Mouse (Mus musculus): ENCODE results near the gene Mcm6.

Gene Mcm6

DNA sequence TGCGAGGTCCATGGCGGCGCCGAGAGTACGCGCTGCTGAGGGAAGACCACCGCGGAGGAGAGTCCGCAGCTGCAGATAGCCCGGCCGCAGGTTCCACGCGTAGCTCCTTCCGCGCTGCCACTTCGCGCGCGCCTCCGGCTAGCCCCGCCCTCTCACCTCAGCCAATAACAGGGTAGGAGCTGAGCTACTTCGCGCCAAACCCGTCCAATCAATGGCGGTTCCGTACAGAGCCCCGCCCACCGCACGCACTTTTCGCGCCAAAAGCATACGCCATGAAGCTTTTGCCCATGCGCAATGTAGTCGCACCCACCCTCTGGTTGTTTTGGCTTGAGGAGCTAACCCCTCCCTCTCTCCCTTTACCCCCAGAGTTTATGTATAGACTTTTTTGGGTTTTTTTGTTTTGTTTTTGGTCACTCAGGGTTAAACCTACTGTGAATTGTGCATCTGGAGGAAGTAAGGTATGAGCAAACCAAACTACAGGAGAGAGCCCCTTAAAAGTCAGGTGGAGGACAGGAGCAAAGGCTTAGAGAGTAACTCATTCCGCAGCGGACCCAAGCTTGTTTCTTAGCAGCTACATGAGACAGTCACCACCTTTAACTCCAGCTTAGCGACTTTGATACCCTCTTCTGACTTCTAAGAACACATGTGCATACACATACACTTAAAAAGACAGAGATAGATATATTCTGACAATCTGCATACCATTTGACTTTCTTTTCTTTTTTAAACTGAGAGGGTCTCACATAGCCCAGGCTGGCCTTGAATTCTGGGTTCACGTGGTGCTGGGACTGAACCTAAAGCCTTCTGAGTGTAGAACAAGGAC lies at the start of gene Mcm6:
Gene Mcm6, minus strand, starts transcription at position 111 of the 823 bp plus-strand sequence.
- peak; percentile 94 for DNase-seq

DNA sequence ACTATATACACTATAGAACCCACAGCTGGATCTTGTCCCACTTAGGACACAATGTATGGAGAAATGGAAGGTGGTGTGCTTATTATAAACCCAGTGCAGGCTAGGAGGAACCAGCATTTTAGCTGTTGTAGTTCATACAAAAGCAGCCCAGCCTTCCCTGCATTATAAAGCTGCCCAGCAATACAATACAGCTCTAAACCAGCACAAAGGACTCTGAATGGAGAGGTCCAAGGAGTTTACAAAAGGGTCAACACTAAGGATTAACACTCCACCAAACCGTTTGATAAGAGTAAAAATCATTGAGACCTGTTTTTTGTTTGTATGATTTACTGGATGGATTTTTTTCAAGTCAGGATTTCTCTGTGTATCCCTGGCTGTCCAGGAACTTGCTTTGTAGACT lies 47.4 kb upstream of the Mcm6 start:
- no peak for DNase-seq

DNA sequence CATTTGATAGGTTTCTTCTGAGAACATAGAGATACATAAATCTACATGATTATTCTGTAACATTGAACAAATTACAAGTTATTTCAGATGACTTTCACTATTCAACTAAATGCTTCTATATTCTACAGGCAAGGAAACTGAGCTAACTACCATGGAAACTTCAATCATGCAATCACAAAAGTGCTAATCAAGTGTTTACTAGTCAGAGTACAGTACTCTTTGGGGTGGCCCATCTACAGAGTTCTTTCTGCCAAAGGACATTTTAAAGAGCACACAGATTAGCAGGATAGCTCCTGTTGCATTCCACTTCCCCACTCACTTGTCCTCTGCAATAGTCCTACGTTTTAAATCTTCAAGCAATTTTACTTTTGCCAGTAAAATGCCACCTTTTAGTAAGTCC lies 46.2 kb upstream of the Mcm6 start:
- DNase-seq: no peak

DNA sequence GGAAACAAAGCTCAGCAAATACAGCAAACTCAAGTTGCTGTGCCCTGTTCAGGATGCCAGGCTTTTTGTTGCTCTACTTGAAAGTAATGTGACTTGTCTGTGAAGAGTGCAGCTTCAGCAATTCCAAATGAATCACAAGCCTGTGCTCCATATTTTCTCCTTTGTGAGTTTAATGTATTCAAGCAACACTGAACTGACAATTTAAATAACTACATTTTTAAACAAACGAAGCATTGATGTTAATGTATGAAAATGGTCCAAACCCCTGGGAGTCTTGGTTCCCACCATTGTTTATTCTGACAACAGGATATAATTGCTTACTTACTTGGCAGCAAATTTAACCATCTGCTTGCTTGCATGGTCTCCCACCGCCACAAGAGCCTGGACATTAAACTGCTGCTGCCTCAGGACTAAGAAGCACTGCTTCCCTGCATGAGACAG lies 45.6 kb upstream of the Mcm6 start:
- no peak for DNase-seq

DNA sequence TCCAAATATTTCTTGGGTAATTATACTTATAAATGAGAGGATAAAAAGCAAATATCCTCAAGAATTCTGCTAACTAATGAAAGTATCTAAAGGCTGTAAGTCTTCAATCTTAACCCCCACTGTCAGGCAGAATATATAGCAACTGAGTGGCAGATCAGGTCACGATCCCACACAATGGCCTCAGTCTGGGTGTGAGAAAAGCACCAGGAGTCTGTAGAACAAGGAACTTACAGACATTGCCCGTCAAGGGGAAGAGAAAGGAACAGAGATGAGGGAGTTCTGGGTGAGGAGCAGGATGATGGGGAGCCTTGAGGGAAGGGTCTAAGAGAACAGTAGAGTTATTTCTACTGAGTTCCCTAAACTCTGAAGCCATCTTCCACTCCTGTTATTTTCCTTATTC lies 41.5 kb upstream of the Mcm6 start:
- DNase-seq: no peak

DNA sequence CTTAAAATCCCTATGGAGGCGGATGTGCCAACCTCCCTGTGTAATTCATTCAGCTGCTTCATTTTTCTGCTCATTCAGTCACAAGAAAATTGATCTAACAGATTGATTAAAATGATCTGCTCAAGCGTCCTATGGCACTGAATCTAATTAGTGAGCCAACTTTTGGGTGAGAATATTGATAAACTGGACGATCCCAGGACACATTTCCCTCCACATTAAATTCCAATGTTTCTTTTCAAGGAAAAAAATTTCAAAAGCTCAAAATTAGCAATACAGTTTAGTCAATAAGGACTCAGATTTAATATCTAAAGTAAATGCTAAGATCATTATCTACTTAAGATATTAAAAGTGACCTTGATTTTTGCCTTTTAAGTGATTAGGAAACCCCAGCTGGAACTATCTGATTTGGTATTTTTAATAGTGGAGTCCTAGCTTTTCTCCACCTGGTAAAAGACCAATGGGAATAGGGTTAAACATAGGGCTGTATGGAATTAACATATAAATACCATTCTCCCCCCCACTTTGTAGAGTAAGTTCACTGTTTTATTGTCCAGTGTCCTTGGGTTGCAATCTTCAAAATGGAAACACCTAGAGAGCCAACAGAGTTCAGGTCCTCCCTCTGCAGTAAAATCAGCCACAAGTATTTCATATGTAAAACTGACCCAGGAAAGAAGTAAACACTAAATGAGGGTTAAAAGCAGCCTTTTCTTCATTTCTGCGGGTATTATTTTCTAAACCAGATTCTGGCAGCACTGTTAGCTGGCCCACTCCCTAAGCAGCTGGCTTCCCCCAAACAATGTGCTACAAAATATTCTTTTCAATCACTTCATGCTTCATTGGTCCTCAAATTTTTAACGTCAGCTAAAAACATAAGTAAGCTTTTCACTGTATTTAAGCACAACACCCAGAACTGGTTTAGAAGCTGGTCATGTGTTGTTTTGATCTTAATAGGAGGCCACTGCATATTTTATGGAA lies 40.8 kb upstream of the Mcm6 start:
- DNase-seq: no peak

DNA sequence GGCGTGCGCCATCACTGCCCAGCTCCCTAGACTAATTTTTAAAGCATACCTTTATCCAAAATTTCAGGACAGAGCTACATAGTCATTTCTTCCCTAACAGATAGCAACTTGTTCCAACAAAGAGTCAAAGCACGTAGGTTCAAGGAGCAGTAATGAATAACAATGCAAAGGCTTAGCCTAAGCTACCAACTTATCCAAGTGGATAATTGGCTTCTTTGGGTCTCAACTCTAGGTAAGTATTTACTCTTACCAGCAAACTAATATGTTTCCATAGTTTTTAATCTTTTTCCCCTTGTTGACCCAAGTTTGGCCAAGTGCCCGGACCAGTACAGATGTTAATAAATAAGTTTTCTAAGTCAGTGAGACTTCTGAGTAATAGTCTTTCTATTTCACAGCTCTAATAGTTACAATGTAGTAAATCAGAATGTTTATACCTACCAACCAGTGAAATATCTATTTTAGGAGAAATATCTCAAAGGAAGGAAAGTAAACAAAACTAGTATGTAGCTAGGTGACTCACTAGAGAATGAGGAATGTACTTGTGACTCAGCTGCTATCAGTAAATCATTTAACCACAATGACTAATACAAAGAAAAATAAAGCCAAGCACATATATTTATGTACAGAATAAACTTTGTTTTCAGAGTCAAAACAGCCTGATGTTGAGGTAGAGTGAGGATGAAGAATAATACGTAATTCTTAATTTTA lies 39.4 kb upstream of the Mcm6 start:
- no peak for DNase-seq

DNA sequence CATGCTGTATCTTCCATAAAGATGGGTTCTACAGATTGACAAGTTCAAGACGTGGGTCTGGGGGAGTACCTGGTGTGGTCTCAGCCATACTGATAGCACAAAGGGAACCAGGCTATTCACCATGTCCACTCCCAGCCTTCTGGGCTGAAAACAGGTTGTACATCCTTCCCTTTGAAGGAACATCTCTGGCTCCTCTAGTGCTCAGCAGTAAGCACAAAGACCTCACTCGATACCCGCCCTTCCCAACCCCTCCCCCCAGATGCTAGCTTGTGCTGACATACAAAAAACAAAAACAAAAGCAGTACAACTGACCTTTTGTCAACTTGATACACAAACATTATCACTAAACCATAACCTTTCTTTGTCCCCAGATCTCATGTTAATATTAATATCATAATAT lies 35.2 kb upstream of the Mcm6 start:
- DNase-seq: no peak

DNA sequence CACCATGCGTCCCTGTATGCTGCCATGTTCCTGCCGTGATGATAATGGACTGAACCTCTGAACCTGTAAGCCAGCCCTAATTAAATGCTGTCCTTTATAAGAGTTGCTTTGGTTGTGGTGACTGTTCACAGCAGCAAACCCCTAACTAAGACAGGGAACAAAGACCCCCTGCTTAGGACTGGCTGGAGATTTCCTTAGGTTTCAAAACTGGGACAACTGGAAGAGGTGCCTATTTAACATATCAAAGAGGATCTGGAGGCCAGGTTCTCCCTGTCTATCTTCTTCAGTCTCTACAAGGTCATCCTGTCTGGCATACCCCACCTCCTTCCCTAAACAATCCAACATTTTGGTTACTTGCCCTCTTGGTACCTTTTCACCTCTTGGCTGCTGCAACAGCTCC lies 32.9 kb upstream of the Mcm6 start:
- DNase-seq: no peak

DNA sequence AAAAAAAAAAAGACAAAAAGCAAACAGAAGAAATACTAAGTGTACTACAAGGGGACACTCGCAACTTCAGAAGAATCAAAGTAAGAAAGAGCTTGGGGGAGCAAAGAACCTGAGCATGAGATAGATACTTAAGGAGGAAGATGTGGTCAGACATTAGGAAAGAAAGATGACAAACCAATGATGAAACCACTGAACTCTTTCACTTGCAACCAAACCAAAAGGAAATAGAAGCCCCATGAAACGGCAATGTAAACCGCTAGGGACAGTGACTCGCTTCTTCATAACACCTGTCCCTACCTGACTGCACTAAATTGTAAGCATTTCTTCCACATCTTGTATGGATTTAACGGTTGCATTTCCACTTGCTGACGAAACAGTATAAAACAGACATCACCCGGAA lies 27.0 kb upstream of the Mcm6 start:
- no peak for DNase-seq

DNA sequence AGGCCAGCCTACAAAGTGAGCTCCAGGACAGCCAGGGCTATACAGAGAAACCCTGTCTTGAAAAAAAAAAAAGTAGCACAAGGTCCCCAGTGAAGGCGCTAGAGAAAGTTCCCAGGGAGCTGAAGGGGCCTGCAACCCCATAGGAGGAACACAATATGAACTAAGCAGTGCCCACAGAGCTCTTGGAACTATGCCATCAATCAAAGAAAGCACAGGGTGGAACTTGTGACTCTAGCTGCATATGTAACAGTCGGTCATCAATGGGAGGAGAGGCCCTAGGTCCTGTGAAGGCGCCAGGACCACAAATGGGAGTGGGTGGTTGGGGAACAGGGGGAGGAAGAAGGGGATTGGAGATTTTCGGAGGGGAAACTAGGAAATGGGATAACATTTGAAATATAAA lies 17.4 kb upstream of the Mcm6 start:
- no peak for DNase-seq

DNA sequence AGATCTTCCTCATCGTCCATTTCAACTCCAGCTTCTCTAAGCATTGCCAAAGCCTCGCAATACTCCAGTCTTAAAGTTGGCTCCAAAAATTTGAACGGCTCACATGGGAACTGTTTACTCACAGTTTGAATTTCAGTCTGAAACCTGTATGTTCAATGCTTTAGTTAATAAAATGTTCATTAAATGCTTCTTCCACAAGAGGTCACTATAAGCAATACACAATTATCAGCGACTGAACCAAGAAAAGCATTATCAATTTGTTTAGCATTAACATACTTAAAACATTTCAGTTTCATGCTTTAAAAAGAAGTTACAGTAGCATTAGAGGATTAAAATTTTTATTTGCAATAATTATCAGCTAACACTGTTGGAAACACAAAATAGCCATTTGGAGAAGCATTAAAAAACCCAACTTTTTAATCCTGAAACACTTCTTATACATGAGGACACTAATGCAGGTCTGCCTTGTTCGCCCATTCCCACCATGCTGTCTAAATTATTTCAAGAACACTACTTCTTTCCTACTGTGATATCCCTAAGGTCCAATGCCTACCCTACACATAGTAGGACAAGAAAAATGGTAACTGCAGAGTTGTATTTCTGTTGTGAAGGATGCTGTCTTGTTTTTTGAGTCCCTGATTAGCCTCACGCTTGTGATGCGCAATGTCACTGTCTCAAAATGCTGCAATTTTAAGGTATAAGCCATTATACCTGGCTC lies 12.8 kb upstream of the Mcm6 start:
- no peak for DNase-seq

DNA sequence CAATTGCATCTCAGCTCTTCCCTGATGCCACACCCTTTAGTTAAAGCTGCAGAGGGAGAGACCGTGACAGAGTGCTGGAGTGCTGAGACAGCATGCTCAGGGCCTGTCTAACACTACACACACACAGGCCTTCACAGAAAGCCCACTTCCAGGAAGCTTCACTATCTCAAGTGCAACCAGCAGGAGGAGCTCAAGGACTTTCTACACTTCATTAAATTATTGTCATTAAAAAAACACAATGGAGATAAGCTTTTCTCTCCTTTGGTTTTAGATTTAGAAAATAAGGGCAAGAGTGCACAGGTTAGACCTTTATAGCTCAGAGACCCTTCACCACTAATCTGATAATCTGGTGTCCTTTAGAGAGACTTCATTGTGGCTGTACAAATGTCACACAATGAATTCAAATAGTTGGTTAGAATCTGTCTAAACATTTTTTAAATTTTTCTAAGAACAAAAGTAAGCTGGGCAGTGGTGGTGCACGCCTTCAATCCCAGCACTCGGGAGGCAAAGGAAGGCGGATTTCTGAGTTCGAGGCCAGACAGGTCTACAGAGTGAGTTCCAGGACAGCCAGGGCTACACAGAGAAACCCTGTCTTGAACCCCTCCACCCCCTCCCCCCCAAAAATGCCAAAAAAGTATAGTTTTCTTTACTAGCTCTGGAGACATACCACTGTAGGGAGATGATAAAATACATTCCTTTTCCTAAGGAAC lies 9.4 kb upstream of the Mcm6 start:
- no peak for DNase-seq

DNA sequence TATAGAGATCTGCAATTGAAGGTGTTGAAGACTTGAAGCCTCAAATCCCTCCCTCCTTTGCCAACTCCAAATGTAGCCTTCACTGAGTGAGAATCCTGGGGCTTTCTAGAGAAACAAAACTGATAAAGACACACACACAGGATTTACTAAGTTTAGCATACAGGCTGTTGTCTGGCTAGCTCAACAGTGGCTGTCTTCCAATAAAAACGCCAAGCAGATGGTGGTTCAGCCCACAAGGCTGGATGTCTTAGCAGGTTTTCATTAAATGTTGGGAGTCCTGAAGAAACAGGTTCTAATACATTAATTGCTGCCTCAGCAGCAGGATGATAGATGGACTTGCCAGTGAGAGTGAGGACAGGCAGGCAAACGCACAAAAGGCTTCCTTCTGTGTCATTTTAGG lies 1.1 kb upstream of the Mcm6 start:
- DNase-seq: no peak

DNA sequence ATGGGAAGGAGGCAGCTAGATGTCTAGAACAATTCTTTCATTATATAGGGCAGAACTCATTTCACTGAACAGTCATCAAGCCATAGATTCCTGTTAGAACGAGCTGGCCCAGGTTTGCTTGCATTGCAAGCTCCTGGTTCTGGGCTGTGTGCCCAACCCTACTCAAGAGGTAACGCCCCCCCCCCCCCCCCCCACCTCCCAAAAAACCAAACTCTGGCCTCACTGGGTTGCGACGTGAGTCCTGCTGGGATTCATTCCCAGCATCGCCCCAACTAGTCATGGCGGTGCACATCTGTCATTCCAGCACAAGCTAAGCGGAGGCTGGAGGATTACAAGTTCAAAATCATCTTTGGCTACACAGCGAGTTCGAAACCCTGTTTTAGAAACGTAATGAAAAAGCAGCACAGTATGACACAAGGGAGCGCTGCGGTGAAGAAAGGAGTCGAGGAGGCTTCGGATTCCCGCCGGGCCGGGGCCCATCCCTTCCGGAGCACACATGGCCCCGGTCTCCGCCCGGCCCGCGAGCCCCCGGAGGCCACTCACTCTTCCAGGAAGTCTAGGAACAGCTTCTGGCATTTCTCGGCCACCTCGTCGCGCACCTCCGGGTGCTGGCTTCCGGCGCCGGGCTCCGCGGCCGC lies 429 bp downstream of the Mcm6 start:
- no peak for DNase-seq

DNA sequence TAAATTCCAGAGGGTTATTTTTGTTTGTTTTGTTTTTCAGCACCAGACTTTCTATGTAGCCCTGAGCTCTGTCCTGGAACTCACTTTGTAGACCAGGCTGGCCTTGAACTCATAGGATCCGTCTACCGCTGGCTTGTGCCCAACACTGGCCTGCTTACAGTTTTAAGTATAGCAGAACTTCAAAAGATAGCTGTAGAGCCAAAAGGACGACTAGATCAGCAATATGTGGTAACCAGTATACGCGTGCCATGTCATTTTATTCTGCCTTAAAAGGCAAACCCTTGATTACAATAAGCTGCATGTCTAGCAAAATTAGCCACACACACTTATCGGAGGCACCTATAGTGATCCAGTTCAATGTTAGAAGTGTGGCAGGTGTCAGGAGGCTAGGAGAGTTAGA lies 1.2 kb downstream of the Mcm6 start:
- DNase-seq: no peak

DNA sequence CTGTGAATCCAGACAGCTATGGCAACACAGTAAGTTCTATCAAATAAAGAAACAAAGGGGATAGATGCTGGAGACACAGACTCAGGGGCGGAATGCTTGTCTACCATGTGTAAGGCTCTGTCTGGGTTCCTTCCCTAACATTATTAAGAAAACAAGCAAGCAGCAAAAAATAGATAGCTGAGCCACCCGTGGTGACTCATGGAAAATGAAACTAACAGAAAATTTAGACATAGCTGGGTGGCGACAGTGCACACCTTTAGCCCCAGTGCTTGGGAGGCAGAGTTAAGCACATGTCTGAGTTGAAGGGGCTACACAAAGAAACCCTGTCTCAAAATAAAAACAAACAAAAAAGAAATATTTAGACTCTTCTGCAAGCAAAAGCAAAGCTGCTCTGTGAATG lies 2.0 kb downstream of the Mcm6 start:
- DNase-seq: no peak

DNA sequence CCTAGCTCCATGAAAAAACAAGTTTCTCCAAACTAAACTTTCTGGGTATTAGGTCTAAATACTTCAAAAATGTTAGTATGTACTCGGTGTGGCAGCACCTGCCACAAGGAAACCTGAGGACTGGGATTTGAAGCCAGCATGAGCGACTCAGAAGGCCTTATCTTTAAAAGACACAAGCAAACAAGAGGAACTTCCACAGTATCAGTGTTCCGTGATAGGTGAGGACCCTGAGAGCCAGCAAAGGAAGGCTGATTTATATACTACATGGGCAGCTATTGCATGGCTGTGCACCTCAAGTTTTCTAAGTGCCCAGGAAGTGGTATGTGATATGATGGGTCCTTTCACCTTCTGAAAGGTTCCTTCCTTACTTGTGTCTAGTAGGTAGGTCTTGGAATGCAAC lies 6.4 kb downstream of the Mcm6 start:
- DNase-seq: no peak

DNA sequence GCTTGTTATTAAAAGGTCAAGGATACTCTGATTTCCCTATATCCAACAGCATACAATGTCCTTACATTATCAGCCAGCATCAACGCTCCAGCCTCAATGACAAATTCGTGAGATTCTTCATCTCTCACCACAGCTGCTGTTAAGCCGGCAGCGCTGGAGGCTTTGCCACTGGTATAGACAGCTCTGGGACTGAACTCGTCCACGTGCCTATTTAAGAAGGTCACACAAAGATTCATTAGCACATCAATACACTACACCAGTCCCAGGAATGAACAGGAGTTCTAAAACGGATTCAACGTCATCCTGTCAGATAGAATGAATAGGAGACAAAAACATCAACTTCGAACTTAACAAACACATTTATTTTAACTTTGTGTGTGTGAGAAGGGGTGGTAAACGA lies 15.2 kb downstream of the Mcm6 start:
- DNase-seq: no peak

DNA sequence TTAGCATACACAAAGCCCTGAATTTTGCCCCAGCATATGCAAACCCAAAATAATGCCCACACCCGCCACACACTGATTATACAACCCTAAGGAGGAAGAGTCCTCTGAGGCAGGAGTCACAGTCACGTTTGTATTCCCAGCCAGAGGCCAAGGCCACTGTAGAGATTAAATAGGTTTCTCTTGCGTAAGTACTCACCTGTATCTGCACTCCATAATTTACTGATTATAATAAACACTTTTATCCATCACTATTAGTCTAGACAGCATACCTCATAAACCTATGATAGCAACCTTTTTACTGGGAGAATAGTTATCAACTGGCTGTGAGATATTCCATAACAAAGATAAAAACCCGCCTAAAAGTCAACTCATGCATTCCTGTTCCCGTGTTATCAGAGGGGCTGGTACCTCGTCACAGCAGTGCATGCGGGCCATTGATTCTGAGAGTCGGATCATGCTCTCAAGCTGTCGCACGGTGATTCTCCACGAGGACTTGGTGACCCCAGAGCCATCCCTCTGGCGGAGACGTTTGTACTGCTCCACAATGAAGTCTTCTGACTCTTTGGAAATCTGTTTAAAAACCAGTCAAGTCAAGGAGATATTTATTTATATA lies 21.6 kb downstream of the Mcm6 start:
- DNase-seq: no peak

DNA sequence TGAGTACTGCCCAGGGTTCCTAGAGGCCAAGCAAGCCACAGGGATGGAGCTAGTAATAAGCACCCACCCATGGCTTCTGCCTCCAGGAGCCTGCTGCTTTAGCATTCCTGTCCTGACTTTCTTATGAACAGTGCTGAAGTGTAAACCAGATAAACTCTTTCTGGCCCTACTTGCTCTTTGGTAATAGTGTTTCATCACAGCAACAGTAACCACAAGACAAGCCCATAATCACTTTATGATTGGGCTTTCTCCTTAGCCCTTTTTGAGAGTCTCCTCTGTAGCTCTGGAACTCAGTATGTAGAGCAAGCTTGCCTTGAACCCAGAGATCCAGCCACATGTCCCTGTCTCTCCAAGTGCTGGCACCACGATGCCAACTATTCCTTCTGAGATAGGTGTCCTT lies 29.2 kb downstream of the Mcm6 start:
- DNase-seq: no peak
